Mouse (Mus musculus) erythroblast, embryonic 14.5 days (primary cell): Measurements from ENCODE around the gene Acer3.

Source experiments
- GATA1 ChIP-seq: IDR thresholded peaks from 2 replicates; pipeline ENCODE4 v1.6.1; 2012; ENCODE audit warnings: low read length, inconsistent platforms, mixed read lengths
- TAL1 ChIP-seq: IDR thresholded peaks from 3 replicates; pipeline ENCODE4 v1.6.1; 2012; ENCODE audit warnings: low read length, inconsistent platforms, mixed read lengths

DNA sequence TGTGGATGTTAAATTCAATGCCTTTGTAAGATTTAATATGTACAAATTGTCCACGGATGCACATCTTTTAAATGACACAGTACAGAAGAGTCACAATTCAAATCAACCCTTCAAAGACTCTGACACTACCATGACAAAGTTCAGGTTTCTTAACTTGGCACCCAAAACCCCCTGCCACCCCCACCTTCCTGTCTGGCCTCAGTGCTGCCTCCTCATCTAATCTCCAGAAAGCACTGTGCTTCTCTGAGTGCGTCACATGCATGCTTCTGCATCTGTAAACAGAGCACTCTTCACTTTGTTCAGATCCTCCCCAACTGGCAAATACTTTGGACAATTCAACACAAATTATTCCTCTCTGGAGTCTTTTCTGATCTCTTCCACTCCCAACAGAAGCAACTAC is 68.5 kb downstream of the Acer3 start:
- TF ChIP-seq GATA1 (no peak), TAL1 (no peak)
